Mouse (Mus musculus): ENCODE data around the gene Pttg1ip.

GRCm38 (mm10) chr10:77616926-77617325, 35.4 kb downstream of the Pttg1ip start:
- no peak for TF ChIP-seq CTCF (IDR thresholded peaks at IDR 0.05; ENCODE audit: control insufficient read depth, insufficient read depth, insufficient read length)
- no peak for TF ChIP-seq CEBPB (IDR thresholded peaks at IDR 0.05; ENCODE audit: low read depth)
- TF ChIP-seq USF1 (IDR thresholded peaks at IDR 0.05; ENCODE audit: low read depth) = no peak
- TF ChIP-seq MYOG (IDR thresholded peaks at IDR 0.05; ENCODE audit: control insufficient read depth, extremely low read depth, insufficient read length) = no peak
- TF ChIP-seq MYOD1 (IDR thresholded peaks at IDR 0.05; ENCODE audit: control insufficient read depth, insufficient read length, low read depth) = no peak
- TF ChIP-seq MAX (IDR thresholded peaks at IDR 0.05) = no peak
- no peak for TF ChIP-seq FOSL1 (IDR thresholded peaks at IDR 0.05; ENCODE audit: insufficient read depth, low read length, poor library complexity, severe bottlenecking)
